Mouse (Mus musculus): ENCODE measurements around the gene Sim1. TPM values are rescaled to one million over a fixed set of nuclear protein-coding genes. Genes with fewer than 3 reads are reported as not detected.

Gene Sim1
- total and polyA plus RNA-seq, 3 experiments = 0.11 TPM; not detected in 2

DNA sequence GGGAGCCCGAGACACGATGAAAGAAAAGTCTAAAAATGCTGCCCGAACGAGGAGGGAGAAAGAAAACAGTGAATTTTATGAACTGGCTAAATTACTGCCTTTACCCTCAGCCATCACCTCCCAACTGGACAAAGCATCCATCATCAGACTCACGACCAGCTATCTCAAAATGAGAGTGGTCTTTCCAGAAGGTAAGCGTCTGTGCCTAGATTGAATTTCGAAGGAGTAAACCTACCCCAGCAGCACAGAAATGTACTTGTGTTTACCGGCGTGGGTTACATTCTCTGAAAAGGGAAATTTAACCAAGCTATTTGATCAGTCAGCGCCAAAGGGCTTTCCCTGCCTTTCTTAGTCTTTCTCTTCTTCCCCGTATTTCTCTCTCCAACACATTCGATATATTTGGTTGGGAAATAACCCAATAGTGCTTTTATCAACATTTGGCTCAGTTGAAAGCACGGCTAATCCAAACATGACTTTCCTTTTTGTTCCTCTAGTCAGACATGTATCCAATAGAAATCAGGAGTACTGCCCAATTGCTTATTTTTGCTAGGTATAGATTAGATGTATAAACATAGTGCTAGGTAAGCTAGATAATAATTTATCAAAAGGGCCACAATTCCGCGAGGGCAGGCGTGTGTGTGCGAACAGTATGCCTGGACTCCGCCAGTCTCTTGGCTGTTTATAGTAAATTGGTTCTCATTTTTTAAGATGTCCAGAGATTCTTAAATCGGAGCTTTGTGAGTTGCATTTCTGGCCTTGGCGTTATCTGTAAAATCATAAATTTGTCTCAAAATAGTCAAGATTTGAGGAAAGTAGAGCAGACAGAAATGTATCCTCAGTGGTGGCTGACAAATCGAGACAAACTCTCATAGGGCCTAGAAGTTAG is 1.6 kb downstream of the Sim1 start:
- H3K9me3 ChIP-seq (replicated peaks) = no peaks in the 10 kb centered on the region
- peaks cover 24% of the 10 kb centered on the region for H3K27me3 ChIP-seq (ENCODE audit: insufficient read depth, low read length)
- TF ChIP-seq CTCF (IDR thresholded peaks at IDR 0.05; ENCODE audit: low read depth, low read length) (no peak), TAL1 (conservative IDR thresholded peaks at IDR 0.05; ENCODE audit: low read depth, low read length) (no peak), GATA1 (IDR thresholded peaks at IDR 0.05; ENCODE audit: borderline replicate concordance, low read length) (no peak), POLR2AphosphoS5 (IDR thresholded peaks at IDR 0.05; ENCODE audit: insufficient replicate concordance, low read depth, low read length) (no peak), GATA2 (IDR thresholded peaks at IDR 0.05; ENCODE audit: borderline replicate concordance, low read depth, low read length) (no peak)
- DNase-seq (ENCODE audit: low spot score) (no peak), ATAC-seq (ENCODE audit: extremely low read depth, insufficient number of reproducible peaks, low FRiP score, poor library complexity, severe bottlenecking) (no peak)
- H3K4me3 ChIP-seq (ENCODE audit: low read depth, low read length) = no peak overlapping the region
- H3K4me1 ChIP-seq (ENCODE audit: insufficient read depth, low read depth, low read length) = no peaks in the 10 kb centered on the region
- no peaks in the 10 kb centered on the region for H3K36me3 ChIP-seq (replicated peaks)

DNA sequence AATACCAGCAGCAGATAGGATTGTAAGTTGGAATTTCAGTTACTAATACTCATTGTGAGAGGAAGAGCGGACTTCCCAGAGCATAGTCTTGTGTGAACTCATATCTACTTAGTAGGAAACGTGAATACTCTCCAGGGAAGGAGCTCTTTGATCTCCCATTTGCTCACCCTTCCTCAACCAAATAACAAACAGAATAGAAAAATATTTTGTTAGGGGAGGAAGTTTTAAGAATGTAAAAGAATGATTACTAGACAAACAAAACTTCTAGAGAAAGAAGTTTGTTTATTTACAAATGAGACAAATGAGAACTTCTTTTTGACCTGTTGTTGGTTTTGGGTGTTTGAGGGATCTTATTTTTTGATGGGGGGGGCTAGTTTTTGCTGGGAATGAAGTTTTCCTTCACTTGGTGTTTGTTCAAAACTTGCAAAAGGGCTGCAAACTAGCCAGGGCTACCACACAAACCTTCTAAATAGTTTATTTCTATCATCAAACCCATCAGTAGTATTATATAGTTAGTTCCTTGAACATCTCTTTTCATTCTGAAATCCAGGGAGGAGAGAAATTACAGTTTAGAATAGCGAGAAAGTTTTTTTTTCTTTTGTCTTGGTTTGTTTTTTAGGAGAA is 2.3 kb downstream of the Sim1 start:
- DNase-seq (ENCODE audit: low spot score) = no peak
- H3K36me3 ChIP-seq (replicated peaks) = no peaks in the 10 kb centered on the region
- no peaks in the 10 kb centered on the region for H3K4me1 ChIP-seq (ENCODE audit: insufficient read depth, low read depth, low read length)
- no peak overlapping the region for H3K4me3 ChIP-seq (ENCODE audit: low read depth, low read length)
- no peaks in the 10 kb centered on the region for H3K9me3 ChIP-seq (replicated peaks)
- peaks cover 28% of the 10 kb centered on the region for H3K27me3 ChIP-seq (ENCODE audit: insufficient read depth, low read length)
- ATAC-seq (ENCODE audit: extremely low read depth, insufficient number of reproducible peaks, low FRiP score, poor library complexity, severe bottlenecking) = no peak
- TF ChIP-seq POLR2AphosphoS5 (IDR thresholded peaks at IDR 0.05; ENCODE audit: insufficient replicate concordance, low read depth, low read length) (no peak), GATA1 (IDR thresholded peaks at IDR 0.05; ENCODE audit: borderline replicate concordance, low read length) (no peak), GATA2 (IDR thresholded peaks at IDR 0.05; ENCODE audit: borderline replicate concordance, low read depth, low read length) (no peak), TAL1 (conservative IDR thresholded peaks at IDR 0.05; ENCODE audit: low read depth, low read length) (no peak), CTCF (IDR thresholded peaks at IDR 0.05; ENCODE audit: low read depth, low read length) (no peak)

DNA sequence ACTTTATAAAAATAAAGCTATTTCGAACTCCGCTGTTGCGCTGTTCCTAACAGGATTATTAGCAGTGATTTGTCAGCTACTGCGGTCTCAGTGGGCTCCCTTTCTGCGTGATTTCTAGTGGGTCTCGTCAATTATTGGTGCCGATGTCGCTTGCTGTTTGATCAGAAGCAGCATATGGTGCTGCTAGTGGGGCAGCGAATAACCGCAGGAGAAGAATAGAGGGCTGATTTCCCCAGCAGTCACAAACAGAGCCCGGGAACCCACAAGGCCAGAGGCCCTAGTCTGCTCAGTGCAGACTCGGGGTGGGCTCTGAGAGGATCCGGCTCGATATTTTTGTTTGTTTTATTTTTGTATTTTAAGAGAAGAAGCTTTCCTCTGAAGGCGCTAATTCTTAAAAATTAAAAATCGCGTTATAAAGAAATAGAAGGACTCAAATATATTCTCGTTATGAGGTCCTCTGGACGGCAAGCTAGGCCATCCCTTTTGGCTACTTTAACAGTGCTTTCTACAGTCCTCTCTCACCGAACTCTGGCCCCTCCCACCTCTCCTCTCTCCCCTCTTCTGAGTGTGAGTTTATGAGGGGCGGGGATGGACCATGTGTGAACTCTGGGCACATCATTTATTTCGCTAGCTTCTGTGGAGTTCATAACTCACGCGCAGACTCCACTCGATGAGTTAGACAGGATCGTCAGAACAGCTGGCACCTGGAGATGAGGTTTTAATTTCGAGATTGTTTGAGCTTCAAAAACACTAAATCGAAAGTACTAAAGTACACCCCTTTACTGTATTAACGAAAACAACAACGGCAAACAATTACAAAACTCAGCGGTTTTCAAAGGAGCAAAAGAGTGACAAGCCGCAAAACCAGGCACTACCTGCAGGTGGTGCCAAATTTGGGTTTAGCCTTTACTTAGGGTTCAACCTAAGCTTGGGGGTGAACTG is 3.2 kb downstream of the Sim1 start:
- no peaks in the 10 kb centered on the region for H3K9me3 ChIP-seq (replicated peaks)
- H3K27me3 ChIP-seq (ENCODE audit: insufficient read depth, low read length) = peaks cover 23% of the 10 kb centered on the region
- no peak overlapping the region for H3K4me3 ChIP-seq (ENCODE audit: low read depth, low read length)
- no peak for TF ChIP-seq POLR2AphosphoS5 (IDR thresholded peaks at IDR 0.05; ENCODE audit: insufficient replicate concordance, low read depth, low read length)
- TF ChIP-seq GATA1 (IDR thresholded peaks at IDR 0.05; ENCODE audit: borderline replicate concordance, low read length) = no peak
- no peak for TF ChIP-seq GATA2 (IDR thresholded peaks at IDR 0.05; ENCODE audit: borderline replicate concordance, low read depth, low read length)
- TF ChIP-seq CTCF (IDR thresholded peaks at IDR 0.05; ENCODE audit: low read depth, low read length) = no peak
- no peak for TF ChIP-seq TAL1 (conservative IDR thresholded peaks at IDR 0.05; ENCODE audit: low read depth, low read length)
- H3K36me3 ChIP-seq (replicated peaks) = no peaks in the 10 kb centered on the region
- no peak for DNase-seq (ENCODE audit: low spot score)
- ATAC-seq (ENCODE audit: extremely low read depth, insufficient number of reproducible peaks, low FRiP score, poor library complexity, severe bottlenecking) = no peak; the same call in 1 of the 2 replicates
- no peaks in the 10 kb centered on the region for H3K4me1 ChIP-seq (ENCODE audit: insufficient read depth, low read depth, low read length)

DNA sequence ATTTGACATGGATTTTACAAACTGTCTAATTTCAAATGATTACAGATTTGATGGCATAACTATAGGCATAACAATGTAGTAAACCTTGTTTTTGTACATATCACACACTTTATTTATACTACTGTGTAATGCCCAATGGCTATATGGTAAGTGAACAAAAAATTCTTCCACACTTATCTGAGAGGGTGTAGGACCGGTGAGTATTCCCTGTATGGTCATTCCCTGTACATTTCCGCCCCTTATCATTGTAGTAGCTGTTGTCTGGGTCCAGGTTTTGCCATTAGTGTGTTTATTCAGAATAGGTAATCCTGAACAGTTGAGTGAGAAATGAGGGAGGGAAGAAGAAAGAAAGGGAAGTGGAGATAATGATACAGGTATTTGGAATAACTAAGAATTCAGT is 4.1 kb downstream of the Sim1 start:
- TF ChIP-seq GATA1 (IDR thresholded peaks at IDR 0.05; ENCODE audit: borderline replicate concordance, low read length) (no peak), POLR2AphosphoS5 (IDR thresholded peaks at IDR 0.05; ENCODE audit: insufficient replicate concordance, low read depth, low read length) (no peak), GATA2 (IDR thresholded peaks at IDR 0.05; ENCODE audit: borderline replicate concordance, low read depth, low read length) (no peak), CTCF (IDR thresholded peaks at IDR 0.05; ENCODE audit: low read depth, low read length) (no peak), TAL1 (conservative IDR thresholded peaks at IDR 0.05; ENCODE audit: low read depth, low read length) (no peak)
- H3K4me3 ChIP-seq (ENCODE audit: low read depth, low read length) = no peak overlapping the region
- DNase-seq (ENCODE audit: low spot score) (no peak), ATAC-seq (ENCODE audit: extremely low read depth, insufficient number of reproducible peaks, low FRiP score, poor library complexity, severe bottlenecking) (no peak)
- no peaks in the 10 kb centered on the region for H3K4me1 ChIP-seq (ENCODE audit: insufficient read depth, low read depth, low read length)
- no peaks in the 10 kb centered on the region for H3K9me3 ChIP-seq (replicated peaks)
- peaks cover 23% of the 10 kb centered on the region for H3K27me3 ChIP-seq (ENCODE audit: insufficient read depth, low read length)
- no peaks in the 10 kb centered on the region for H3K36me3 ChIP-seq (replicated peaks)

DNA sequence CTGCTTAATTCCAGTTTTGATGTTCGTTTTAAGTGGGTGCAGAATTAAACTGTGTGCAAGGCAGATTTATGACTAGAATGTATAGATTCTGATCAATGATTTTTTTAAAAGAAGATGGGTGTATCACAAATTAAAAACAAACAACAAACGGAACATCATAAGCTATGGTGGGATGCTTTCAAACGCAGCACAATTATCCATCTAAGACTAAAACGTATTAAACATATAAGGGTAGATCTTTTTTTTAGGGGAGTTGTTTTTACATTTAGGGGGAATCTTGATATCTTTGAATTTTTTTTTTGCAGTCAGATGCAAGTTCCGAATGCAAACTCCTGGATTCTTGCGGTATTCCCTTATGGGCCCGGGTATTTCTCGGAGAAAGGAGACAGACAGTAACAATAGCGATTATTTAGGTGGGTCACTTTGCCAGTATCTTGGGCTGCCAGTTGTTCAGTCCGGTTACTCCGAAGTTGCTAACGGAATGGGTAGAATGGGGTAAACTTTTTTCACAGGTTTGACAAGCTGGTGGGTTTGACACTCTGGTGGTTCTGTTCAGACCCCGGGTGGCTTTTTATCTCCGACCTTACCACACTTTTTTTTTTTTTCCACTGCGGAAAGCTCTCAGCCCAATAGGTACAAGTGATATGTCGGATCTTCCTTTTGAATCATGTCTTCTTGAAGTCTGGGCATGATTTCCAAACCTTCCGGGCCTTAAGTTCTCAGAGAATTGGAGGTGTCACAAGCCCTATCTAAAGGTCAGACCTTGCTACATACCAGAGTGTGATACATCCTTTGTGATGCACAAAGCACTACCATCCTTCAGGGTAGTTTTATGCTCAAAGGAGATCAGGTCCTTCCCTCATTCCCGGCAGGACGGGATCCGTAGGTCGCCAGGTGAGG is 5.5 kb downstream of the Sim1 start:
- no peaks in the 10 kb centered on the region for H3K36me3 ChIP-seq (replicated peaks)
- TF ChIP-seq TAL1 (conservative IDR thresholded peaks at IDR 0.05; ENCODE audit: low read depth, low read length) = no peak
- TF ChIP-seq GATA1 (IDR thresholded peaks at IDR 0.05; ENCODE audit: borderline replicate concordance, low read length) = no peak
- no peak for TF ChIP-seq POLR2AphosphoS5 (IDR thresholded peaks at IDR 0.05; ENCODE audit: insufficient replicate concordance, low read depth, low read length)
- no peak for TF ChIP-seq CTCF (IDR thresholded peaks at IDR 0.05; ENCODE audit: low read depth, low read length)
- TF ChIP-seq GATA2 (IDR thresholded peaks at IDR 0.05; ENCODE audit: borderline replicate concordance, low read depth, low read length) = no peak
- no peaks in the 10 kb centered on the region for H3K9me3 ChIP-seq (replicated peaks)
- no peak overlapping the region for H3K4me3 ChIP-seq (ENCODE audit: low read depth, low read length)
- ATAC-seq (ENCODE audit: extremely low read depth, insufficient number of reproducible peaks, low FRiP score, poor library complexity, severe bottlenecking) = no peak
- no peak for DNase-seq (ENCODE audit: low spot score)
- H3K4me1 ChIP-seq (ENCODE audit: insufficient read depth, low read depth, low read length) = no peaks in the 10 kb centered on the region
- H3K27me3 ChIP-seq (ENCODE audit: insufficient read depth, low read length) = peaks cover 15% of the 10 kb centered on the region
